Mouse (Mus musculus) T-cell, adult 2 months (primary cell): ENCODE data around the gene Zfp1.

Experiments used
- DNase-seq: peaks from one replicate; pipeline ENCODE4 v3.0.0; 2022; ENCODE audit warnings: low spot score

The Zfp1 gene

GRCm38 (mm10) chr8:111678111-111678510 is 34.9 kb downstream of the Zfp1 start:
- peak; percentile 44 for DNase-seq

GRCm38 (mm10) chr8:111678848-111679247 is 35.6 kb downstream of the Zfp1 start:
- DNase-seq = no peak

- DNase-seq = no peak
Measured at GRCm38 (mm10) chr8:111680423-111681028, 37.3 kb downstream of the Zfp1 start.

- DNase-seq = no peak
Measured at GRCm38 (mm10) chr8:111681153-111681552, 38.0 kb downstream of the Zfp1 start.

- no peak for DNase-seq
Measured at GRCm38 (mm10) chr8:111682521-111682920, 39.3 kb downstream of the Zfp1 start.

GRCm38 (mm10) chr8:111686881-111687280 is 43.7 kb downstream of the Zfp1 start:
- no peak for DNase-seq

- no peak for DNase-seq
Measured at GRCm38 (mm10) chr8:111690960-111691445, 47.8 kb downstream of the Zfp1 start, which contains the start of gene Ctrb1. TSS of gene Ctrb1 (minus strand) at chr8:111691010.

- DNase-seq = no peak
Measured at GRCm38 (mm10) chr8:111693261-111693741, 50.1 kb downstream of the Zfp1 start.

- no peak for DNase-seq
Measured at GRCm38 (mm10) chr8:111695441-111695840, 52.2 kb downstream of the Zfp1 start.

GRCm38 (mm10) chr8:111697655-111698054 is 54.5 kb downstream of the Zfp1 start:
- DNase-seq = no peak

- no peak for DNase-seq
Measured at GRCm38 (mm10) chr8:111699035-111699434, 55.8 kb downstream of the Zfp1 start.

GRCm38 (mm10) chr8:111700201-111700600 is 57.0 kb downstream of the Zfp1 start:
- DNase-seq = no peak

GRCm38 (mm10) chr8:111700740-111701139 is 57.5 kb downstream of the Zfp1 start:
- no peak for DNase-seq

- DNase-seq = no peak
Measured at GRCm38 (mm10) chr8:111701380-111701779, 58.2 kb downstream of the Zfp1 start.

- DNase-seq = no peak
Measured at GRCm38 (mm10) chr8:111704585-111704984, 61.4 kb downstream of the Zfp1 start.

GRCm38 (mm10) chr8:111705222-111705621 is 62.0 kb downstream of the Zfp1 start:
- no peak for DNase-seq

- no peak for DNase-seq
Measured at GRCm38 (mm10) chr8:111705699-111706098, 62.5 kb downstream of the Zfp1 start.

- no peak for DNase-seq
Measured at GRCm38 (mm10) chr8:111708265-111708664, 65.1 kb downstream of the Zfp1 start.

GRCm38 (mm10) chr8:111709223-111709622 is 66.0 kb downstream of the Zfp1 start:
- DNase-seq = no peak

- no peak for DNase-seq
Measured at GRCm38 (mm10) chr8:111710777-111711485, 67.7 kb downstream of the Zfp1 start.

- no peak for DNase-seq
Measured at GRCm38 (mm10) chr8:111712135-111712534, 68.9 kb downstream of the Zfp1 start.

GRCm38 (mm10) chr8:111712588-111712987 is 69.4 kb downstream of the Zfp1 start:
- DNase-seq = peak; percentile 49

GRCm38 (mm10) chr8:111713291-111713690 is 70.1 kb downstream of the Zfp1 start:
- no peak for DNase-seq
